Mouse (Mus musculus) spleen, postnatal 10 days (tissue): Measurements from ENCODE around the gene Gucy1b1.

Experiments
- DNase-seq, 2 experiments: peaks; one replicate each; pipeline ENCODE4 v3.0.0; 2021 to 2022; ENCODE audit warnings: low spot score in 2 of 2

Gucy1b1 gene

DNA sequence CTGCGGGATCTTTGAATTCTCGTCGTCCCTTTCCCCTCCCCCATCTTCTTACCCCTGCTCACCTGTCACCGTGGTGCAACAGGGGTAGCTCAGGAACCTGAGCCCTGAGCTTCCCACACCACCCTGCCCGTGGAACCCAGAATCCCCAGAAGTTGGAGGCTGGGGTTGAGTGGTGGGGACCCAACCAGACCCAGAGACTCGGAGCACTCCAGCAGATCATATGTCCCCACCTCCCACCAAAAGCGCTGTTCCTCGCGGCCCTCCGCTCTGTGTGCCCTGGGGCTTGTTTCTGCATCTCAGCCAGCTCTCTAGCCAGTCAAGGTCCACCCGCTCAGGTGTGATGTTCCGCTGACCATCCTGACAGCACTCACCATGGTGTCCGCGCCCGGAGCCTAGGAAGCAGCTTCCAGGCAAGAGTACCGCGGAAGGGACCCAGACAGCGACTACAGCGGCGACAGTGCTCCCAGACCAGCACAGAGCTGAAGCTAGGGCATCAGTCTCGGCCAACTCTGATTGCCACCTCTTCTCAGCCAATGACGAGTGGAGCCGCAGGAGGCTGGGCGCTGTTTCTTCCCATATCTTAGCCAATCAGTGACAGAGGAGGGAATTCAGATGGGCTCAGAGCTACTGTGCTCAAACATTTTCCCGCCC, at the start of gene Gucy1b1:
TSS of gene Gucy1b1 (minus strand) at position 489 of the 651 bp plus-strand sequence.
- DNase-seq, result peak; percentile 6 to 29

DNA sequence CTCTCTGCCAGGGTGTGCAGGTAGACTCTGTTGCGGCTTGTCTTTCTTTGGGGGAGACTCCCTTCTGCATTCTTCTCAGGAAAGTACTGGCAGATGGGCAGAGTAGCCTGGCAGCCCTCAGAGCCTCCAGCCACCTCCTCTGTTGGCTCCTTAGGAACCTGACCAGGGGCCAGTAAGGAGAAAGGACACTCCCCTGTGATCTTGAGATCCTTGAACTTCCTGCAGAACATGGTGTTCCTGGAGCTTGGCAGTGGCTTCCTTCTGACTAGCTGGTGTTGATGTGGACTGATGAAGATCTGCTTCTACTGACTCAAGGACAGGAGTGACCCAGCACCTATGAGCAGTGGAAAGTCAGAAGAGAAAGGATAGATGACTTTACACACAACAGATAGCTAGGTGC, 44.4 kb upstream of the Gucy1b1 start:
- DNase-seq, result no peak

DNA sequence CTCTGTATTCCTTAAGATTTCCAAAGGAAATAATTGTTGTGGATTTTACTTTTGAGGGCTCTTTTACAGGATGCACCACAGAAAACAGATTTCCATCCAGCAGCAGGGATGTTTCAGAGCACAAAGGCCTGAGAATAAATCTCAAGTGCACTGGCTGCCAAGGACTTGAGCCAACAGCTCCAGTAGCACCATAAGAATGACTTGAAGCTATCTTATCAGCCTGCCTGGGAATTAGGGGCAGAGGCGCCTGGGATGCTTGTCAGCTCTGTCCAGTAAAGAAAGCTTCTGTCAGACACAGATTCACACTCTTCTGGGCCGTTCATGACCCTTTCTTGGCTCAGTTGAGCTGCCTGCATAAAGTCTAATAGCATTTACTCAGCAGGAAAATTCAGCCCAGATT, 38.0 kb upstream of the Gucy1b1 start:
- DNase-seq, result no peak

DNA sequence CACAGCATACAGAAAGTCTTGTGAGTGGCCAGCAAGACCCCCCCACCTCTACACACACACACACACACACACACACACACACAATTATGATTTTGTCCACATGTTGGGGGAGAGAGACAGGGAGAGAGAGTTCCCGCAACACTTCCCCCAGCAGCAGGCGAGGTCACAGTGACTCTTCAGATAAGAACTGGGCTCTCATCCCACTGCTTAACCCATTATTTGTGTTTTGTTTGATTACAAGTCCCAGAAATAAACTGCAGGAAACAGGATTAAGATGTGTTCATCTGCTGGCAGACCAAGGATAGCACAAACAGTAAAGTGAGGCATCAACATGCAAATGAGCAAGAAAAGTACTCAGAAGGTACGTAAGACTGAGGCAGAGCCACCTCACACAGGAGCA, 37.5 kb upstream of the Gucy1b1 start:
- no peak for DNase-seq

DNA sequence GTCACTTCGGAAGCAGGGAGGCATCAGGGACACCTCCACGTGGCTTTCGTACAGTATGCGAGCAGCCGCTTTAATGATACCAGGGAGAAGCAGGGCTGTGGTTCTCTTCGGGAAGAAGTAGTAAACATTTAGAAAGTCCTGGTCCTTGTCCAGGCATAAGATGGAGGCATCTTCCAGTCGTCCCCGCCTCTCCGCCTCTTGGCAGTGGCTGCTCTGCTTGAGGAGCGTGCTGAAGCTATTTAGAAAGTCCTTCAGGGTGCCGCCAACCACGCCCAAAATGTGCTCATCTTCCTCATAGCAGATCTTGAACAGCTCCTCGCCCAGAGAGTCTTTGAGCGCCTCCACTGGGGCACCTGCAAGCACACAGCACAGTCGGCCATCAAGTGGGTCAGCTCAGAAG, 34.5 kb upstream of the Gucy1b1 start:
- DNase-seq, result no peak

DNA sequence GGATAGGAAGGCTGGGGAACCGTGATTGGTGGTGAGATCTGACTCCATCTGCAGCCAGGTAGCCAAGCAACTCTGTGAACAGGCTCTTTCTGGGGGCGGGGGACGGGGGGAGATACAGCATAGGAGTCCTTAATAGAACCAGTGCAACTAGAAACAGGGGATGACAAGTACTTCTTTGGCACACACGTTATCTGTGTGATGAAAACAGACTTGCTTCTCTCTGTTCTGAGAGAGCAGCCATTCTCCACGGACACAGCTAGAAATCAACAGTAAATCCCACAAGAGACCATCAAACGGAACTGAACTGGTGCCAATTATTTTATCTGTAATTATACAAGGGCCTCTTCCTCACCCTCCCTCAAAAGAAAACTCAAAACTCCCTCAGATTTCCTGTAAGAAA, 29.7 kb upstream of the Gucy1b1 start:
- no peak for DNase-seq

DNA sequence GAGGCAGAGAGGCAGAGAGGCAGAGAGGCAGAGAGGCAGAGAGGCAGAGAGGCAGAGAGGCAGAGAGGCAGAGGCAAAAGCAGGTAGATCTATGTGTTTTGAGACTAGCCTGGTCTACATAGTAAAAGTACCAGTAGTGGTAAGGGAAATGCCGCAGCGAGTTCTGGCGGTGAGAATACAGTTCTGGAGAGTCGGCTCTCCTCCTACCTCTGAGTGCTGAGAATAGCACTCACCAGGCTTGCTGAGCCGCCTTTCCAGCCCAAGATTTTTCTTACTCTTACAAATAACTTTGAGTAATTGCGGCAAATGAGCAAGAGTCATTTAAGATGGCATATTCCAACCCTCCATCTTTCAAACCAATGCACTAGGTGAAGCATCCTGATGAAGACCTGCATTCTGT, 24.6 kb upstream of the Gucy1b1 start:
- DNase-seq, result no peak

DNA sequence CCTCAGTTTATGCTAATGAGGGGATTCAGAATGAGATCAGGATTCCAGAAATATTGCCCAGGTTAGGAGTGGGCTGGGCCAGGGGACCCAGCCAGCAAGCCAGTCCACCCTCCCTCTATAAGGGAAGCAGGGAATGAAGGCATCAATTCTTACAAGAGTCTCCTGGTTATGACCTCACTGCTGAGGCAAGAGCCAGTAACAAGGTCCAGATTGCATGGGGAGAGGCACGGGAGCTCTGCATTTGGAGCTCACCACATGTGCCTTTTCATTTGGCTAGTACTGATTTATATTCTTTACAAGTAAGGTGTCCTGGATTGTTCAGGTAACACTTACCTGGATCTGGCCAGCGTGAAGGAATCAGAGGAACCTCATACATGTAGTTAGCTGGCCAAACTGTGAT, 22.3 kb upstream of the Gucy1b1 start:
- DNase-seq, result no peak

DNA sequence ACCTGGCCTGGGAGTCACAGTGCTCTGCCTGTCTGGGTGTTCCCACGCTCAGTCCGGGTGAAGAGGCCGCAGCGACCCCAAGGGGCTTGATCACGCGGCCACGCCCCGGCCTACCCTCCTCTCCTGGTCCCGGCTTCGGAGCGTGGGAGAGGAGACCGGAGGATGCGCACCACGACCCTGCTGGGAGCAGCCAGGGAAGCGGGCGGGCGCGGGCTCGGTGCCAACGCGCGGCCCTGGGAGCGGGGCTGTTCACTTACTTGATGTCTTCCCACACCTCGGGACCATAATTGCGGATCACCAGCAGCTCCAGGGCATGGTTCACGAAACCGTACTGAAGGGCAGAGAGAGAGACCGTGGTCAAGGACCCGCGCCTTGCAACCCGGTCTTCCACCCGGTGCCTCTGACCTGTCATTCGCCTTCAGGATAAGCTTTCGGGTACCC, 728 bp downstream of the Gucy1b1 start:
- peak in 1 of 2 experiments; percentile 15 for DNase-seq

DNA sequence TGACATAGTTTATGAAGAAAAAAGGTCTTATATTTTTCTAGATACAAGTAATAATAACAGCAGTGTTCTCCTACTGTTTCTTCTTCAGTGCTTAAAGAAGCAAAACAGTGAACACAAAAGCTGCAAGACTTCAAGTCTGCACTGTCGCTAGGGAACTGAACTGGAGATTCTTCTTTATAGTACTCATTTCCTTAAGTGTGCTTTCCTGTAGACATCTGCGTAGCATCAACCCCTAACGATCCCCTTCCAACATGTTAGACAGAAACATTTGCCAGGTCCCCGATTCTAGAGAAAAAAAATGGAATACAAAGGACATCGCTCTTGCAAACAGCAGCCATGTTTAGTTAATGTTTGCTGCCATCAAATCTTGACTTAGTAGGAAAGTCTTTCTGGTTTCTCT, 6.7 kb downstream of the Gucy1b1 start:
- no peak for DNase-seq

DNA sequence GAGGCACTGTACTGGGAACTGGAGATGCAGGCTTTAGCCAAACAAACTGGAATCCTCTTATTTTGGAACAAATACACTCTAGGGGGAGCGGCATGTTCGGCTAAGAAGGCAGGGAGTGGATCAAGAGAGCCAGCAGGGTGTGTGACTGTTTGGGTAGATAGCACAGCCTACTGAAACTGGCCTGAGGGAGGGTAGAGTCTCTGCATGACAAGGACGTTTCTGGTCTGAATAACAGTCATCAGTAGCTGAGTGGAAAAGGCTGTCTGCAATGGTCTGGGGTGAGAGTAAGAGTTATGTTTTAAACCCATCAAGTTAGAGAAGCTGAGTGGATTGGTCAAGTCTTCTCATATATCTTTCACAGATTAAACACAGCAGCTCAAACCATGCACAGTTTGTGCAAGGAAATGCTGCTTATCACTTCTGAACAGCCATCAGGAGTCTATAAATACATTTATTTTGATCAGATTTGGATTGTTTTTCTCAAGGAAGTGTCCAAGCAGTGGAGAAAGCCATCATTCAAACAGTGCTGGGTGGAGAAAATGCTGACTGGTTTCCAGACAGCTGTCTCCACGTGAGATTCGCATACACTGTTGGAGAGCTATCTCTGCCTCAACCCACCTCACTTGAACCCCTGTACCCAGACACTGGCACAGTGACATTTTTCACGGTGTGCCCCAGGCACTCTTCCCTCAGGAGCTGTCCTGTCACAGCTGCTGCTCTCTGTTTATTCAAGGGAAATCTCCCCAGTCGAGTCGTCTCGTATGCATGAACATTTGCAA, 12.9 kb downstream of the Gucy1b1 start:
- no peak for DNase-seq

DNA sequence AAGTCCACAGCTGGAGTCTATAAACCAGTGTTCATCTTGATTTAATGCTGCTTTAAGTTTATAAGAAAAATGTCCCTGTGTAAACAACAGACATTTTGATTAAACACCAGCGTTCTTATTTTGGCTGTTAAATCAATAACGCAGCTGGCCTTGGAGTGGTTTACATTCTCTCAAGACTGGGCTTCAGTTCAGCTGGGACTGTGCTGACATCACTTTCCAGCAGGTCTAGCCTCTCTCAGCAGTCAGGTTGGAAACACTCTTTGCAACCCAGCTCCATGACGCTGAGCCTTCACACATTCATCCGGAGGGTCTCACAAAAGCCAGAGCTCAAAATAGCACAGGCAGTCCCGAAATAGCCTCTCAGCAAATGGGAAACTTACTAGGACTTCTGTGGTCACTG, 17.3 kb downstream of the Gucy1b1 start:
- DNase-seq, result no peak

DNA sequence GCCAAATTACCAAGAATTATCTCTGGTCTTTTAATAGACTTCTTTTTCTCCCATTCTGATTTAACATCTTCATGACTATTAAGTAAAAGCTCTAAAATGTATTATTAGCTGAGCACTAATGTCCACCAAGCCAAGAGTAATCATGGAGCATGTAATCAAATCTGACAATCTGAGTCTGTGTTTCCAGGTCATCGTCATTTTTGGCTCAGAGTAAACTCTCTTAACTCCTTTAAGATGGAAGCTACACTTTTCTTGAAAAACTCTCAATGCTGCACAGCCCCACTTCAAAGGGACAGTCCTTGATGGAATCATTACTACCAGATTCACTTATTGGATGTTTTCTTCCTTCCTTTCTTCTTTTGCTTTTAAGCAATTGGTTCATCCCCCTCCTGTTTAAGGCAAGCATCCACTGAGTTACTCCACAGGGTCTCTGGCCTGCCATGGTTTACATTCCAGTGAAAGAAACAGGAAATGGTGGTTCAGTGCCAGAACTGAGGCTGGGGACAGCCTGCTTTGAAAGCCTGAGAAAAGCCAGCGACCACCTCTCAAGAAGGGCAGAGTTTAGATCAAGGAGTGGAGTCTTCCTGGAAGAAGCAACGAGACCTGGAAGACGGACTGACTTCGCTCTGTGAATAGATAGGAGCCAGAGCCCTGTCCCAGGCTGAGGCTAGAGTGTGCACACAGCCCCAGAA, 20.1 kb downstream of the Gucy1b1 start:
- DNase-seq, result no peak

DNA sequence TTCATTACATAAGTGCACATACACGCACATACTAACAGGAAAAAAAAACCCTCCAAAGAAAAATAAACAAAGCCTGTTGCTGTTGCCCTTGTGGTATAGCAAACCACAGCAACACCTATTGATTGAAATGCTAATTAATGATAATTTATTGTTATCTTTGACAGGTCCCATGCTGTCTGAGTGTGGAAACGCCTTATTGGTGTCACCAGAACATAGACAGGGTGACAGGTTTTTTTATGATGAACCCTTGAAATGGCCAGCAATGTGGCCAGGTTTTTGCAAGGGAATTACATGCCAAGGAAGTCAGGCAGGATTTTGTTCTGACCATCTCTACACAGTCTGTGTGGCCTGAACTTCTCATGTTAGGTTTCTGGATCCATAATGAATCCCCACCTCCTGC, 22.5 kb downstream of the Gucy1b1 start:
- no peak for DNase-seq

DNA sequence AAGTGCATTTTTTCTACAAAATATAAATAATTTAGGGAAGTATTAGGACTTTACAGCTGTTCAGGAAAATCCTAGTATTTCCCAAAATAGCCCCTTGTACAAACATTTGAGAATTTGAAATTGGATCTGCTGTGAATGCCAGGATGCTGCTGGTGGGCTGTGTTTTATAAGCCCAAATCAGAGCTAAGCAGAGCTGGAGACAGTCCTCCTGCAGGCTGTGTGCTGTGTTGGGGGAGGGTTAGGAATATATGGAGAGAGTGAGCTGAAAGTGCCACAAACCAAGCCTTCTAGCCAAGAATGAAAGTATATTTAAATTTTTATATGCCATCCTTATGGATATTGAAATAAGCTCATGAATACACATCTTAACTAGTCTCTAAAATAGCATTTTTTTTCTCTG, 23.0 kb downstream of the Gucy1b1 start:
- no peak for DNase-seq

DNA sequence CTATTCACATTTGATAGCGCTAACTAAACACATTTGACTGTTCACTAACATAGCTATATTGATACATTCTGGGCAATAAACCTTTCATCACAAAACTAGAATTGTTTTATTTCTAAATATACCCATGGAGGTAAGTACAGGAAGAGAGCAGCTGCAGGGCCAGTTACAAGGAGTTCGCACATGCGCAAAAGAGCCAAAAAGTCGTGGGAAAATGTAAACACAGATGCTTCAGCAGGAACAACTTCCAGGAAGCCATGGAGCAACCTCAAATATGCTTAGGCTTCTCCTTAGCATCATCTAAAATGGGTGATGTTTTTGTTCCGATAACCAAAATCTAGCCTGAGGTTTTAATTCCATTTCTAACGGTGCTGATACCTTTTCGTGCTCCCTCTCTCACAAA, 25.8 kb downstream of the Gucy1b1 start:
- DNase-seq, result no peak

DNA sequence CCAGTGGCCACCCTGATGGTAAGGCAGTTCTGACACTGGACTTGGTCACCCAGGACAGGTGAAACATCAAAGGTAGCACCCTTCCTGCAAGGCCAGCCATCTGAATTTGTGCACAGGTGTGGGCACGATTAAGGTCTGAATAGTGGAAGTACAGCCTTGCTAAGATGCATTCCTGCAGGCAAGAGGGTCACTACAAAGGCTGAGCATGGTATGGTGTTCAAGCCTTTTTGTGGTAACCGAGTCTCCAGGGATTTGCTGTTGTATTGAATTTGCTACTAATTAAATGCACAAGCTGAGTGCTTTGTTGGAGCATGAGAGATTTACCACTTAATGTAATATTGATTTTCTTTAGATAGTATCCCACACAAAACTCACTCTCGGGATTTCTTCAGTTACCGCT, 26.4 kb downstream of the Gucy1b1 start:
- DNase-seq, result no peak

DNA sequence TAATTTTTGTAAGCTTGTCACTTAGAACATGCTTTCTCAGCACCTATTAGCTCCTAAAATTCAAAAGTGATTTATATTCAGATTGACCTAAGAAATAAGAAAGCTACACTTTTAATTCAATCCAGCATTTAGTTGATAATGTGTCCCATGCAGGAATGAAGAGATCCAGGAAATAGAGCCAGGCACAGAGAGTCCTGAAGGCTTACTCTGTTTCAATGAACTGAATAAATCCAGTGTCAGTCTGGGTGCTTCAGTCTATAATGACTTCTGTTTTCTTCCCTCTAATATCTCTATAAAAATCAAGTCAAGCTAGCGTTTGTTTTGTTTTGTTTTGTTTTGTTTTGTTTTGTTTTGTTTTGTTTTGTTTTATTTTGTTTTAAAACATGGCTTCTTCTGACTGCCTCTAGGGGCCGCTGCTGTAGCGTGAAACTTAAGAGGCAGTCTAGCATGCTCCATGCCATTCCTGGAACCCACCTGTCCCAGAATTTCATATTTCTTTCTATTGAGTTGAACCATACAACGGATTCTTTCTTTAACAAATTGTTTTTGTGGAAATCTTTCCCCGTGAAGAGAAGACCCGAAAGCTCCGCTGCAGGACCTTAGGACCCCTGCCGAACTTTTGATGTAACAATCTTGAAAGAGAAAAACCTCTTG, 27.3 kb downstream of the Gucy1b1 start:
- DNase-seq, result peak in 1 of 2 experiments; percentile 35

DNA sequence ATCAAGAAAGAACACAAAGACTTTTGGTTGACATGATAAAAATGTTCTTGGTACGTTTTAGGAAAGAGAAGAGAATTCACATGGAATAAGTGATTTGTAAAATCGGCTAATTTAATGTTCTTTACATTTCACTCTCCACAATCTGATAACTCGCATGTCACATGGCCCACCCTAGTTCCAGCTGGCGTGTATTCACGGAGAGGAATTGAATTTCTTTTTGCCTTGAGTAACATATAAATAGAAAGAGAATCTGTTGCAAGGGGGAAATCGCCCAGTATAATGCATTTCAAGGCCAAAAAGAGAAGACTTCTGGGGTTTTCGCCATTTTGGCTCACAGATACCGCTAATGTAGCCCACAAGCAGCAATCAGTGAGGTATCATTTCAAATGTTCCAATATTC, 28.4 kb downstream of the Gucy1b1 start:
- no peak for DNase-seq

DNA sequence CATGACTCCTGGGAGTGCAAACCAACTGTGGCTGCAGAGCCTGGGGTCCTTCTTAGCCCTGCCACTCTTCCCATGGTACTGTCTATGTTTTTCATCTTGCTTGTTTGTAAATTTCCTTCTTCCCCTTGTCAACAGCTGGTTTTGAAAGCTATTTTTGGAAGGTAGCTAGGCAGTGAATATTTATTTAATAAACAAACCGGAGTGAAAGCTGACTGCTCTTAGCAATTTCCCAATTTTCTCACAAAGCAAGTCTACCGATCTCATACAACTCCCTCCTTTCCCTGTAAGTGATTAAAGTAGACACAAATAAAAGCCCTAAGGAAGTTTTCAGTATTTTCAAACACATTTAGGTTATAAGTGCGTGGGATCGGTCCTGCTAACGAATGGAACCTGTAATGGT, 29.6 kb downstream of the Gucy1b1 start:
- no peak for DNase-seq

DNA sequence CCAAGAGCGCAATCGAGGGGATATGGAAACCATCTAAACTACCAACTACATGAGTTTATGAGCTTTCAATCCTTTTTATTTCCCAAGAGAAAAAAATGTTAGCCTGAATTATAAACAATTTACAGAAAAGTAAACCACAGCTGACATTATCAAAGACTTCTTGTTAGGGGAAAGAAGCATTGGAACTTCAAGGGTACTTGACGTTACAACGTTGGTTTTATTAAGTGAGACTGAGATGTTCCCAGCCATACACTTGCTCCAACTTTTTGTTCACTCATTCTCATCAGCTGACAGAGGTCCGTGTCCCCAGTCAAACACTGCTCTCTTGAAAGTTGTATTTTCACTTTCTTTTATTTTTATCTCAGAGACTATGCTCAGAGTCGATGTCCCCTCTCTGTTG, 30.8 kb downstream of the Gucy1b1 start:
- no peak for DNase-seq

DNA sequence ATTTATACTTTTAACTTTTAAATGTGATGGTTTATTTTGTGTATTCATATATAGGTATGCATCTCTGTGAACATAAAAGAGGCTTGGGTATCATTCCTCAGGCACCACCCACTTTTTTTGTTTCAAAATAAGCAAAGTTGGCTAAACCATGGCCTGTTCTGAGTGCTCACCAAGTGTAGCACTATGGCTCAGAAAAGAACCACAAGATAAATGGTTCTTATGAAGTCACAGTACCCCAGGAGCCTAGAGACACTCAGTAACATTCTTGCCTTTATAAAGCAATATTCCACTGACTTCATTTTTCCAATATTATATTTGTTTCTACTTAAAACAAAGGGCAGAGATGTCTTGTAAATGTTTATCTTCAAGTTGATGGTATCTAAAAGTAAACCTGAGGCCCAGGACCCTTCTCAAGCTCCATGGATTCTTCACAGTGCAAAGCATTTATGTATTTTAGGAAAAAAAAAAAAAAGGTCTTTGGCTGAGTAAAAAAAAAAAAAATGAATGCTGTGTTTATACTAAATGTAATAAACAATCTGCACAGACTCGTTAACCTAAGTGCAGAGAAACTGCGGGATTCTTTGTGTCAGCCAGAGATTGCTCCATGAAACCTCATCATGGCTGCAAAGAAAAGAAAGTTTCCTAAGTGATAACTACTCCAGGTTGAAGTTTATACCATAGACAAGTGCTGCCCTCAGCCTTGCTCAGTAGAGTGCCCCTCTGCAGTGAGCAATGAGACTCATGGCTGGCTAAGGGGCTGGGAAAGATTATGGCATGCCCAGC, 38.0 kb downstream of the Gucy1b1 start:
- no peak for DNase-seq
